Mouse (Mus musculus) spleen, postnatal 14 days (tissue): ENCODE results near the gene 2810408A11Rik.
"Not testable (repeated sequence)": the region's sequence is repeated elsewhere in the genome, so short reads cannot be mapped to it uniquely, and the experiment has no call there.

Experiments used
- DNase-seq, 2 experiments: peaks; one replicate each; pipeline ENCODE4 v3.0.0; 2021 to 2022; ENCODE audit warnings: low spot score in 2 of 2

Gene 2810408A11Rik

GRCm38 (mm10) chr11:69880853-69881603 is 19.8 kb downstream of the 2810408A11Rik start, which contains the start of gene Kctd11:
Gene Kctd11 (minus strand): TSS chr11:69881406.
- peak; percentile 60 to 74 for DNase-seq

GRCm38 (mm10) chr11:69880506-69880852 is 20.3 kb downstream of the 2810408A11Rik start:
- peak; percentile 53 to 69 for DNase-seq

GRCm38 (mm10) chr11:69879711-69880110 is 21.1 kb downstream of the 2810408A11Rik start:
- no peak for DNase-seq

GRCm38 (mm10) chr11:69878952-69879351 is 21.8 kb downstream of the 2810408A11Rik start:
- no peak for DNase-seq

GRCm38 (mm10) chr11:69878399-69878798 is 22.4 kb downstream of the 2810408A11Rik start:
- no peak for DNase-seq

GRCm38 (mm10) chr11:69877878-69878277 is 22.9 kb downstream of the 2810408A11Rik start, which contains the start of gene Tmem95:
Gene Tmem95 (minus strand): TSS chr11:69878018.
- DNase-seq = no peak

- peak; percentile 79 to 89 for DNase-seq
These were observed 23.9 kb downstream of the 2810408A11Rik start for GRCm38 (mm10) chr11:69876867-69877266.

GRCm38 (mm10) chr11:69876186-69876585 is 24.6 kb downstream of the 2810408A11Rik start:
- DNase-seq = no peak

- no peak for DNase-seq
These were observed 28.3 kb downstream of the 2810408A11Rik start for GRCm38 (mm10) chr11:69872451-69872850.

GRCm38 (mm10) chr11:69871822-69872221 is 29.0 kb downstream of the 2810408A11Rik start:
- DNase-seq = no peak

GRCm38 (mm10) chr11:69870289-69871069 is 30.3 kb downstream of the 2810408A11Rik start:
- DNase-seq = no peak

GRCm38 (mm10) chr11:69867335-69867734 is 33.5 kb downstream of the 2810408A11Rik start:
- DNase-seq = no peak

GRCm38 (mm10) chr11:69865561-69865960 is 35.2 kb downstream of the 2810408A11Rik start:
- DNase-seq = no peak

GRCm38 (mm10) chr11:69864138-69864860 is 36.5 kb downstream of the 2810408A11Rik start:
- no peak for DNase-seq

GRCm38 (mm10) chr11:69863729-69864128 is 37.1 kb downstream of the 2810408A11Rik start:
- not testable (repeated sequence) for DNase-seq

- no peak for DNase-seq
These were observed 42.4 kb downstream of the 2810408A11Rik start, which contains the start of gene Tnk1 for GRCm38 (mm10) chr11:69858113-69858998. Gene Tnk1 (minus strand): TSS chr11:69858730.

- DNase-seq = peak; percentile 63 to 73
These were observed 45.4 kb downstream of the 2810408A11Rik start for GRCm38 (mm10) chr11:69855347-69855746.

- DNase-seq = no peak
These were observed 46.1 kb downstream of the 2810408A11Rik start for GRCm38 (mm10) chr11:69854680-69855079.

GRCm38 (mm10) chr11:69853994-69854393 is 46.8 kb downstream of the 2810408A11Rik start:
- peak; percentile 69 to 74 for DNase-seq

GRCm38 (mm10) chr11:69850754-69851153 is 50.0 kb downstream of the 2810408A11Rik start:
- DNase-seq = no peak

- DNase-seq = no peak
These were observed 50.9 kb downstream of the 2810408A11Rik start for GRCm38 (mm10) chr11:69849884-69850283.
